Mouse (Mus musculus): Measurements from ENCODE around the gene Mpp3.

Gene Mpp3

GRCm38 (mm10) chr11:101952541-101953341 is 75.5 kb downstream of the Mpp3 start:
- no peak for ATAC-seq (ENCODE audit: insufficient number of reproducible peaks, low FRiP score, low TSS enrichment)

GRCm38 (mm10) chr11:101950021-101950420 is 78.2 kb downstream of the Mpp3 start:
- ATAC-seq (ENCODE audit: insufficient number of reproducible peaks, low FRiP score, low TSS enrichment), result no peak
